Mouse (Mus musculus) G1E (cell line): ENCODE data around the gene Tex22. TPM values are rescaled to one million over a fixed set of nuclear protein-coding genes. Genes with fewer than 3 reads are reported as not detected.

Source experiments
- ATAC-seq: 2 replicates; pipeline ENCODE4 v1.8.0; 2016; ENCODE audit warnings: mild to moderate bottlenecking; ENCODE audit not compliant: insufficient number of reproducible peaks, poor library complexity, low FRiP score, severe bottlenecking; ENCODE audit errors: extremely low read depth
- DNase-seq: peaks from one replicate; pipeline ENCODE4 v3.0.0; 2012; ENCODE audit warnings: low spot score
- H3K27me3 ChIP-seq: 2 replicates; pipeline ENCODE4 v1.6.1; 2012; ENCODE audit warnings: mild to moderate bottlenecking, low read length, inconsistent platforms; ENCODE audit not compliant: insufficient read depth
- H3K36me3 ChIP-seq: replicated peaks from 2 replicates; pipeline ENCODE3; 2012; ENCODE audit warnings: mild to moderate bottlenecking, inconsistent platforms
- H3K4me1 ChIP-seq: 2 replicates; pipeline ENCODE4 v1.6.1; 2012; ENCODE audit warnings: low read depth, low read length, inconsistent platforms, mixed read lengths; ENCODE audit not compliant: insufficient read depth
- H3K4me3 ChIP-seq: 2 replicates; pipeline ENCODE4 v1.5.1; 2012; ENCODE audit warnings: low read depth, mild to moderate bottlenecking, inconsistent platforms, low read length, moderate library complexity, mixed read lengths
- H3K9me3 ChIP-seq: replicated peaks from 2 replicates; pipeline ENCODE4 v1.6.1; 2012; ENCODE audit warnings: inconsistent platforms
- CTCF ChIP-seq: IDR thresholded peaks from 2 replicates; pipeline ENCODE4 v1.5.1; 2012; ENCODE audit warnings: low read depth, low read length, inconsistent platforms, mixed read lengths
- GATA1 ChIP-seq: IDR thresholded peaks from 2 replicates; pipeline ENCODE4 v1.6.1; 2012; ENCODE audit warnings: borderline replicate concordance, low read length, inconsistent platforms, mixed read lengths
- GATA2 ChIP-seq: IDR thresholded peaks from 2 replicates; pipeline ENCODE4 v1.6.1; 2012; ENCODE audit warnings: low read depth, low read length, inconsistent platforms, borderline replicate concordance
- POLR2AphosphoS5 ChIP-seq: IDR thresholded peaks from 2 replicates; pipeline ENCODE4 v1.6.1; 2012; ENCODE audit warnings: low read depth, low read length, inconsistent platforms; ENCODE audit not compliant: insufficient replicate concordance
- TAL1 ChIP-seq: conservative IDR thresholded peaks from 2 replicates; pipeline ENCODE4 v1.6.1; 2012; ENCODE audit warnings: low read depth, low read length, inconsistent platforms, mixed read lengths
- polyA plus RNA-seq: library from polyadenylated mRNA; stranded (reverse); fragments of >175 nt; gene quantifications from 2 replicates; pipeline ENCODE4 v1.2.3, GENCODE M21; 2012
- total RNA-seq, 2 experiments: library from RNA; stranded (forward) in 1 of 2; stranded (reverse) in 1 of 2; fragments of 200-1000 nt in 1 of 2; fragments of >200 nt in 1 of 2; fragmentation: Nextera tagmentation in 1 of 2; gene quantifications; 2 replicates each; pipeline ENCODE4 v1.2.3; 2014 to 2017

Gene Tex22
- total and polyA plus RNA-seq, 3 experiments: 0.38 TPM; not detected in 2

- H3K27me3 ChIP-seq: no peaks in the 10 kb centered on the region
- H3K36me3 ChIP-seq: peaks cover 86% of the 10 kb centered on the region
- ATAC-seq (no peak), DNase-seq (no peak)
- no peak overlapping the region for H3K4me3 ChIP-seq
- no peak for TF ChIP-seq CTCF
- TF ChIP-seq GATA1: no peak
- TF ChIP-seq TAL1: no peak
- no peak for TF ChIP-seq POLR2AphosphoS5
- no peak for TF ChIP-seq GATA2
- no peaks in the 10 kb centered on the region for H3K9me3 ChIP-seq
- peaks cover 3% of the 10 kb centered on the region; the same call in 1 of the 2 replicates for H3K4me1 ChIP-seq
Measured at GRCm38 (mm10) chr12:113050671-113051070, 23.6 kb upstream of the Tex22 start.

GRCm38 (mm10) chr12:113051628-113052403 lies 22.5 kb upstream of the Tex22 start:
- TF ChIP-seq CTCF: no peak; the same call in 1 of the 2 replicates
- TF ChIP-seq TAL1: no peak; the same call in 1 of the 2 replicates
- TF ChIP-seq GATA2: no peak
- TF ChIP-seq POLR2AphosphoS5: no peak
- no peak for TF ChIP-seq GATA1
- Histone ChIP-seq H3K36me3 (peaks cover 86% of the 10 kb centered on the region), H3K4me1 (peaks cover 3% of the 10 kb centered on the region; the same call in 1 of the 2 replicates), H3K27me3 (no peaks in the 10 kb centered on the region), H3K4me3 (no peak overlapping the region), H3K9me3 (no peaks in the 10 kb centered on the region)
- DNase-seq: no peak
- ATAC-seq: no peak

- Histone ChIP-seq H3K4me1 (peaks cover 3% of the 10 kb centered on the region; the same call in 1 of the 2 replicates), H3K4me3 (no peak overlapping the region), H3K9me3 (no peaks in the 10 kb centered on the region), H3K36me3 (peaks cover 85% of the 10 kb centered on the region), H3K27me3 (no peaks in the 10 kb centered on the region)
- no peak for TF ChIP-seq GATA1
- no peak for TF ChIP-seq CTCF
- no peak for TF ChIP-seq GATA2
- no peak for TF ChIP-seq TAL1
- no peak for TF ChIP-seq POLR2AphosphoS5
- DNase-seq (no peak), ATAC-seq (no peak)
Measured at GRCm38 (mm10) chr12:113056089-113056488, 18.2 kb upstream of the Tex22 start.

- no peaks in the 10 kb centered on the region for H3K9me3 ChIP-seq
- peaks cover 92% of the 10 kb centered on the region for H3K36me3 ChIP-seq
- no peak for DNase-seq
- H3K27me3 ChIP-seq: no peaks in the 10 kb centered on the region
- H3K4me3 ChIP-seq: no peak overlapping the region
- ATAC-seq: no peak
- no peak for TF ChIP-seq TAL1
- TF ChIP-seq GATA1: no peak
- no peak for TF ChIP-seq GATA2
- TF ChIP-seq POLR2AphosphoS5: no peak
- TF ChIP-seq CTCF: no peak
- H3K4me1 ChIP-seq: peaks cover 3% of the 10 kb centered on the region; the same call in 1 of the 2 replicates
Measured at GRCm38 (mm10) chr12:113060178-113060577, 14.1 kb upstream of the Tex22 start.

GRCm38 (mm10) chr12:113061606-113062005 lies 12.7 kb upstream of the Tex22 start:
- TF ChIP-seq GATA2 (no peak), CTCF (no peak), TAL1 (no peak), POLR2AphosphoS5 (no peak), GATA1 (no peak)
- peaks cover 96% of the 10 kb centered on the region for H3K36me3 ChIP-seq
- no peaks in the 10 kb centered on the region for H3K27me3 ChIP-seq
- H3K9me3 ChIP-seq: no peaks in the 10 kb centered on the region
- ATAC-seq (no peak), DNase-seq (no peak)
- H3K4me3 ChIP-seq: no peak overlapping the region
- H3K4me1 ChIP-seq: peaks cover 3% of the 10 kb centered on the region; the same call in 1 of the 2 replicates

GRCm38 (mm10) chr12:113062201-113062600 lies 12.1 kb upstream of the Tex22 start:
- no peak for ATAC-seq

More at GRCm38 (mm10) chr12:113062201-113062600, 12.1 kb upstream of the Tex22 start:
- DNase-seq: no peak
- TF ChIP-seq GATA1 (no peak), TAL1 (no peak), POLR2AphosphoS5 (no peak), GATA2 (no peak), CTCF (no peak)
- peaks cover 3% of the 10 kb centered on the region; the same call in 1 of the 2 replicates for H3K4me1 ChIP-seq
- peaks cover 96% of the 10 kb centered on the region for H3K36me3 ChIP-seq
- no peak overlapping the region for H3K4me3 ChIP-seq
- no peaks in the 10 kb centered on the region for H3K27me3 ChIP-seq
- H3K9me3 ChIP-seq: no peaks in the 10 kb centered on the region
